Mouse (Mus musculus): ENCODE data around the gene Tmed9. TPM values are rescaled to one million over a fixed set of nuclear protein-coding genes. Genes with fewer than 3 reads are reported as not detected.

Gene Tmed9
- polyA plus RNA-seq, 1 experiment from 2014 or later, result 136 TPM

GRCm38 (mm10) chr13:55569726-55570285, 3.7 kb upstream of the Tmed9 start:
- Histone ChIP-seq H3K9me3 (ENCODE audit: control insufficient read depth, low read length) (no peaks in the 10 kb centered on the region), H3K4me2 (replicated peaks; ENCODE audit: low read depth) (peak overlapping the region; percentile 90), H3K4me3 (ENCODE audit: low read depth, low read length) (peak overlapping the region; percentile 94), H3K9ac (ENCODE audit: low read length) (peak overlapping the region; percentile 92), H3K27me3 (ENCODE audit: control insufficient read depth, insufficient read depth, low read length) (no peaks in the 10 kb centered on the region), H3K36me3 (ENCODE audit: control insufficient read depth, insufficient read depth, low read length) (no peaks in the 10 kb centered on the region; the same call in 1 of the 2 replicates), H3K27ac (replicated peaks) (peak overlapping the region; percentile 92), H3K4me1 (replicated peaks; ENCODE audit: control insufficient read depth, insufficient read depth) (peaks cover 4% of the 10 kb centered on the region; the same call in 1 of the 2 replicates)
- 3% methylated on average over 16 of the region's 16 CpGs for WGBS
- TF ChIP-seq CTCF (IDR thresholded peaks at IDR 0.05; ENCODE audit: low read depth) (peak; percentile 11; the same call in 1 of the 2 replicates), EP300 (optimal IDR thresholded peaks at IDR 0.05) (no peak)
- peak; percentile 19 for DNase-seq (ENCODE audit: low spot score)
- ATAC-seq (ENCODE audit: low FRiP score, low TSS enrichment), result no peak

- DNase-seq (ENCODE audit: low spot score) (peak; percentile 62), ATAC-seq (ENCODE audit: low FRiP score, low TSS enrichment) (peak; percentile 72)
- peak overlapping the region; percentile 92 for H3K9ac ChIP-seq (ENCODE audit: low read length)
- H3K4me1 ChIP-seq (replicated peaks; ENCODE audit: control insufficient read depth, insufficient read depth), result peaks cover 4% of the 10 kb centered on the region; the same call in 1 of the 2 replicates
- H3K27ac ChIP-seq (replicated peaks), result peak overlapping the region; percentile 92
- no peaks in the 10 kb centered on the region; the same call in 1 of the 2 replicates for H3K36me3 ChIP-seq (ENCODE audit: control insufficient read depth, insufficient read depth, low read length)
- under 1% methylated on average over 46 of the region's 47 CpGs for WGBS
- peak overlapping the region; percentile 94 for H3K4me3 ChIP-seq (ENCODE audit: low read depth, low read length)
- TF ChIP-seq CTCF (IDR thresholded peaks at IDR 0.05; ENCODE audit: low read depth) (no peak), EP300 (optimal IDR thresholded peaks at IDR 0.05) (no peak)
- no peaks in the 10 kb centered on the region for H3K27me3 ChIP-seq (ENCODE audit: control insufficient read depth, insufficient read depth, low read length)
- H3K9me3 ChIP-seq (ENCODE audit: control insufficient read depth, low read length), result no peaks in the 10 kb centered on the region
- peak overlapping the region; percentile 90 for H3K4me2 ChIP-seq (replicated peaks; ENCODE audit: low read depth)
These were observed 3.1 kb upstream of the Tmed9 start for GRCm38 (mm10) chr13:55570286-55570973.

GRCm38 (mm10) chr13:55571027-55571751, 2.3 kb upstream of the Tmed9 start, which contains the start of gene Fam193b:
Gene Fam193b (minus strand): TSS chr13:55571120.
- TF ChIP-seq CTCF (IDR thresholded peaks at IDR 0.05; ENCODE audit: low read depth) (no peak), EP300 (optimal IDR thresholded peaks at IDR 0.05) (no peak)
- no peaks in the 10 kb centered on the region for H3K9me3 ChIP-seq (ENCODE audit: control insufficient read depth, low read length)
- H3K36me3 ChIP-seq (ENCODE audit: control insufficient read depth, insufficient read depth, low read length), result no peaks in the 10 kb centered on the region; the same call in 1 of the 2 replicates
- peak within 1 kb of the TSS; percentile 92 for H3K9ac ChIP-seq (ENCODE audit: low read length)
- WGBS, result under 1% methylated on average over 45 of the region's 47 CpGs
- peak within 1 kb of the TSS; percentile 94 for H3K4me3 ChIP-seq (ENCODE audit: low read depth, low read length)
- ATAC-seq (ENCODE audit: low FRiP score, low TSS enrichment), result peak; percentile 93
- H3K4me2 ChIP-seq (replicated peaks; ENCODE audit: low read depth), result peak within 1 kb of the TSS; percentile 90
- peaks cover 4% of the 10 kb centered on the region; the same call in 1 of the 2 replicates for H3K4me1 ChIP-seq (replicated peaks; ENCODE audit: control insufficient read depth, insufficient read depth)
- peak; percentile 95 for DNase-seq (ENCODE audit: low spot score)
- peak within 1 kb of the TSS; percentile 92 for H3K27ac ChIP-seq (replicated peaks)
- H3K27me3 ChIP-seq (ENCODE audit: control insufficient read depth, insufficient read depth, low read length), result no peaks in the 10 kb centered on the region

- Histone ChIP-seq H3K9me3 (ENCODE audit: control insufficient read depth, low read length) (no peaks in the 10 kb centered on the region), H3K4me2 (replicated peaks; ENCODE audit: low read depth) (no peak overlapping the region), H3K4me3 (ENCODE audit: low read depth, low read length) (no peak overlapping the region), H3K27ac (replicated peaks) (0 out of 2 replicates have a peak overlapping the region, but pooled peaks have one; percentile 4), H3K36me3 (ENCODE audit: control insufficient read depth, insufficient read depth, low read length) (no peaks in the 10 kb centered on the region; the same call in 1 of the 2 replicates), H3K4me1 (replicated peaks; ENCODE audit: control insufficient read depth, insufficient read depth) (peaks cover 4% of the 10 kb centered on the region; the same call in 1 of the 2 replicates), H3K9ac (ENCODE audit: low read length) (0 out of 2 replicates have a peak overlapping the region, but pooled peaks have one; percentile 4), H3K27me3 (ENCODE audit: control insufficient read depth, insufficient read depth, low read length) (no peaks in the 10 kb centered on the region)
- ATAC-seq (ENCODE audit: low FRiP score, low TSS enrichment), result no peak
- WGBS, result 51% methylated on average over 2 of the region's 2 CpGs
- DNase-seq (ENCODE audit: low spot score), result no peak
- TF ChIP-seq CTCF (IDR thresholded peaks at IDR 0.05; ENCODE audit: low read depth), result no peak
- TF ChIP-seq EP300 (optimal IDR thresholded peaks at IDR 0.05), result no peak
These were observed 1.6 kb upstream of the Tmed9 start for GRCm38 (mm10) chr13:55571977-55572376.

GRCm38 (mm10) chr13:55574321-55574720, 789 bp downstream of the Tmed9 start:
- peaks cover 4% of the 10 kb centered on the region; the same call in 1 of the 2 replicates for H3K4me1 ChIP-seq (replicated peaks; ENCODE audit: control insufficient read depth, insufficient read depth)
- no peaks in the 10 kb centered on the region for H3K27me3 ChIP-seq (ENCODE audit: control insufficient read depth, insufficient read depth, low read length)
- no peak overlapping the region for H3K4me3 ChIP-seq (ENCODE audit: low read depth, low read length)
- ATAC-seq (ENCODE audit: low FRiP score, low TSS enrichment) (no peak), DNase-seq (ENCODE audit: low spot score) (no peak)
- WGBS, result 72% methylated on average over 5 of the region's 5 CpGs
- no peaks in the 10 kb centered on the region for H3K9me3 ChIP-seq (ENCODE audit: control insufficient read depth, low read length)
- H3K4me2 ChIP-seq (replicated peaks; ENCODE audit: low read depth), result no peak overlapping the region
- H3K9ac ChIP-seq (ENCODE audit: low read length), result no peak overlapping the region
- H3K27ac ChIP-seq (replicated peaks), result no peak overlapping the region
- TF ChIP-seq CTCF (IDR thresholded peaks at IDR 0.05; ENCODE audit: low read depth) (no peak), EP300 (optimal IDR thresholded peaks at IDR 0.05) (no peak)
- no peaks in the 10 kb centered on the region for H3K36me3 ChIP-seq (ENCODE audit: control insufficient read depth, insufficient read depth, low read length)
